ENCODE assay signal across 8 mouse cellular contexts in genomic region chr5:28038115-28038514, GRCm38 (mm10). TPM values are rescaled to one million over a fixed set of nuclear protein-coding genes. Genes with fewer than 3 reads are reported as not detected.
DNase-seq lines count a peak whose midpoint lies in the region; ATAC-seq and TF ChIP-seq lines count a peak whose summit lies in the region.

No protein-coding gene starts in this region.

- no peak overlapping the region for H3K27ac ChIP-seq in forebrain, embryonic 13.5 days
- H3K27ac ChIP-seq in forebrain, embryonic 11.5 days (ENCODE audit: low read depth, low read length): no peak overlapping the region
- no peak overlapping the region for H3K27ac ChIP-seq in embryonic facial prominence, embryonic 11.5 days (replicated peaks; ENCODE audit: low read depth, low read length)
- H3K27ac ChIP-seq in lung, embryonic 14.5 days (ENCODE audit: low read depth): peak overlapping the region; percentile 69; the same call in 1 of the 2 replicates

- TF ChIP-seq CTCF in lung, embryonic 14.5 days (IDR thresholded peaks at IDR 0.05; ENCODE audit: low read depth): no peak

- no peak overlapping the region for H3K9ac ChIP-seq in forebrain, embryonic 13.5 days
- no peak overlapping the region for H3K9ac ChIP-seq in forebrain, embryonic 11.5 days (ENCODE audit: low read length)
- H3K9ac ChIP-seq in embryonic facial prominence, embryonic 11.5 days (replicated peaks; ENCODE audit: low read length): no peak overlapping the region
- H3K9ac ChIP-seq in lung, embryonic 14.5 days: no peak overlapping the region

- no peak overlapping the region for H3K4me3 ChIP-seq in forebrain, embryonic 13.5 days
- H3K4me3 ChIP-seq in forebrain, embryonic 11.5 days (ENCODE audit: low read depth, low read length): no peak overlapping the region
- H3K4me3 ChIP-seq in embryonic facial prominence, embryonic 11.5 days (ENCODE audit: low read depth, low read length): no peak overlapping the region
- H3K4me3 ChIP-seq in lung, embryonic 14.5 days (ENCODE audit: low read depth, low read length): no peak overlapping the region

- no peaks in the 10 kb centered on the region for H3K9me3 ChIP-seq in forebrain, embryonic 13.5 days (replicated peaks)
- H3K9me3 ChIP-seq in forebrain, embryonic 11.5 days (ENCODE audit: control insufficient read depth, low read length): no peaks in the 10 kb centered on the region
- no peaks in the 10 kb centered on the region for H3K9me3 ChIP-seq in embryonic facial prominence, embryonic 11.5 days (replicated peaks; ENCODE audit: control insufficient read depth, low read length)
- no peaks in the 10 kb centered on the region for H3K9me3 ChIP-seq in lung, embryonic 14.5 days (ENCODE audit: low read depth, low read length)

- H3K27me3 ChIP-seq in forebrain, embryonic 13.5 days: no peaks in the 10 kb centered on the region
- no peaks in the 10 kb centered on the region for H3K27me3 ChIP-seq in forebrain, embryonic 11.5 days (ENCODE audit: control insufficient read depth, insufficient read depth, low read length)
- no peaks in the 10 kb centered on the region for H3K27me3 ChIP-seq in embryonic facial prominence, embryonic 11.5 days (ENCODE audit: control insufficient read depth, insufficient read depth, low read length)
- H3K27me3 ChIP-seq in lung, embryonic 14.5 days (ENCODE audit: insufficient read depth, low read length): no peaks in the 10 kb centered on the region

- H3K4me2 ChIP-seq in forebrain, embryonic 13.5 days: no peak overlapping the region
- H3K4me2 ChIP-seq in forebrain, embryonic 11.5 days (ENCODE audit: low read depth, low read length, severe bottlenecking): no peak overlapping the region
- H3K4me2 ChIP-seq in embryonic facial prominence, embryonic 11.5 days (ENCODE audit: low read depth, low read length): no peak overlapping the region
- H3K4me2 ChIP-seq in lung, embryonic 14.5 days: no peak overlapping the region

- no peaks in the 10 kb centered on the region for H3K36me3 ChIP-seq in forebrain, embryonic 13.5 days (ENCODE audit: poor library complexity, severe bottlenecking)
- no peaks in the 10 kb centered on the region for H3K36me3 ChIP-seq in forebrain, embryonic 11.5 days (ENCODE audit: control insufficient read depth, insufficient read depth, low read length)
- no peaks in the 10 kb centered on the region for H3K36me3 ChIP-seq in embryonic facial prominence, embryonic 11.5 days (replicated peaks; ENCODE audit: control insufficient read depth, insufficient read depth, low read depth, low read length)
- no peaks in the 10 kb centered on the region for H3K36me3 ChIP-seq in lung, embryonic 14.5 days (ENCODE audit: insufficient read depth)

- WGBS in forebrain, embryonic 13.5 days: 26% methylated on average over 2 of the region's 2 CpGs
- whole genome bisulfite sequencing in forebrain, embryonic 11.5 days: 58% methylated on average over 2 of the region's 2 CpGs
- 67% methylated on average over 2 of the region's 2 CpGs for WGBS in embryonic facial prominence, embryonic 11.5 days
- WGBS in lung, embryonic 14.5 days: 20% methylated on average over 2 of the region's 2 CpGs

- DNase-seq in forebrain, embryonic 11.5 days (ENCODE audit: low spot score): no peak
- DNase-seq in 416B (ENCODE audit: low read depth): peak; percentile 71
- peak; percentile 33 for DNase-seq in embryonic facial prominence, embryonic 11.5 days (ENCODE audit: low spot score)
- peak; percentile 87 to 88 for DNase-seq in heart, postnatal 10 days
- peak; percentile 80 for DNase-seq in lung, embryonic 14.5 days
- no peak for DNase-seq in c-Kit-positive CD71-positive TER-119-positive erythroid progenitor cells, embryonic 14.5 days (ENCODE audit: low spot score)

- H3K4me1 ChIP-seq in forebrain, embryonic 13.5 days: peaks cover 12% of the 10 kb centered on the region; the same call in 1 of the 2 replicates
- 0 out of 2 replicates have a peak, but pooled peaks cover 2% of the 10 kb centered on the region for H3K4me1 ChIP-seq in forebrain, embryonic 11.5 days (replicated peaks; ENCODE audit: control insufficient read depth, insufficient read depth, low read length)
- peaks cover 3% of the 10 kb centered on the region; the same call in 1 of the 2 replicates for H3K4me1 ChIP-seq in embryonic facial prominence, embryonic 11.5 days (ENCODE audit: control insufficient read depth, insufficient read depth, low read length)
- peaks cover 5% of the 10 kb centered on the region; the same call in 1 of the 2 replicates for H3K4me1 ChIP-seq in lung, embryonic 14.5 days (ENCODE audit: insufficient read depth)

- intact Hi-C loops in heart, postnatal 10 days (cut with DNase I): no loop called here

- peak; percentile 36; the same call in 1 of the 2 replicates for ATAC-seq in forebrain, embryonic 13.5 days
- ATAC-seq in forebrain, embryonic 11.5 days (replicated peaks; ENCODE audit: low FRiP score): no peak
- no peak; the same call in 1 of the 2 replicates for ATAC-seq in embryonic facial prominence, embryonic 11.5 days (replicated peaks; ENCODE audit: insufficient number of reproducible peaks, low FRiP score, low TSS enrichment, low read depth)
- peak; percentile 81 for ATAC-seq in lung, embryonic 14.5 days (ENCODE audit: insufficient read depth)
- no peak for ATAC-seq in granulocyte monocyte progenitor cell, adult 5-6 weeks (replicated peaks; ENCODE audit: poor library complexity, severe bottlenecking)

RNA-seq across cellular contexts. Expression of gene Insig1, which starts 33.0 kb away (rescaled TPM):
- 83.6 and 84.4 TPM in 2 replicates for polyA plus RNA-seq in forebrain, embryonic 13.5 days (2015; fragmentation: Nextera tagmentation; extraction: Ambion mirVana)
- 102 and 103 TPM in 2 replicates for polyA plus RNA-seq in forebrain, embryonic 11.5 days (2014; fragmentation: Nextera tagmentation; extraction: Ambion mirVana)
- polyA plus RNA-seq in embryonic facial prominence, embryonic 11.5 days (2014; fragmentation: Nextera tagmentation; extraction: Ambion mirVana): 89.2 and 95.2 TPM in 2 replicates
- 10 to 100 TPM; 20.5 to 23.2 TPM for total RNA-seq in heart, postnatal 10 days (2021)
- polyA plus RNA-seq in lung, embryonic 14.5 days (2014; fragmentation: Nextera tagmentation; extraction: Ambion mirVana): 66.5 and 74.8 TPM in 2 replicates
- 10.4 and 12.1 TPM in 2 replicates for total RNA-seq in granulocyte monocyte progenitor cell, adult 5-6 weeks (2014; fragmentation: Nextera tagmentation)
- total RNA-seq in granulocyte monocyte progenitor cell, adult 5-6 weeks (2017): 32.9 and 34.2 TPM in 2 replicates

Comparison
In these comparisons a context has a peak if more than half of its experiments do, and no peak if none do; other contexts are left out.
1. ATAC-seq: peak in forebrain, embryonic 13.5 days (single experiment) and lung, embryonic 14.5 days (single experiment); none in forebrain, embryonic 11.5 days (single experiment), embryonic facial prominence, embryonic 11.5 days (single experiment) and granulocyte monocyte progenitor cell, adult 5-6 weeks (single experiment).
2. DNase-seq: peak in 416B (single experiment), embryonic facial prominence, embryonic 11.5 days (single experiment), heart, postnatal 10 days (2 of 2) and lung, embryonic 14.5 days (single experiment); none in forebrain, embryonic 11.5 days (single experiment) and c-Kit-positive CD71-positive TER-119-positive erythroid progenitor cells, embryonic 14.5 days (single experiment).